Mouse (Mus musculus) left cerebral cortex, adult 2 months (tissue): Measurements from ENCODE around the gene Bloc1s5. TPM values are rescaled to one million over a fixed set of nuclear protein-coding genes. Genes with fewer than 3 reads are reported as not detected.

ENCODE experiments used
- DNase-seq, 2 experiments: peaks; one replicate each; pipeline ENCODE4 v3.0.0; 2021 to 2022; ENCODE audit warnings: low spot score in 2 of 2, mixed read lengths in 1 of 2; ENCODE audit errors: extremely low spot score in 1 of 2
- H3K27ac ChIP-seq: fragments of 200-600 bp; 2 replicates; pipeline ENCODE4 v1.8.1; 2022
- H3K4me3 ChIP-seq: fragments of 200-600 bp; 2 replicates; pipeline ENCODE4 v1.8.1; 2022
- CTCF ChIP-seq: fragments of 200-600 bp; IDR thresholded peaks from 2 replicates; pipeline ENCODE4 v1.8.1; 2022; ENCODE audit warnings: antibody characterized with exemption, mild to moderate bottlenecking, moderate library complexity
- intact Hi-C: fragments of 180-260 bp; cut with DNase I; formaldehyde crosslinking; loops from one replicate; pipeline ENCODE4 v1.15.1; 2025
- total RNA-seq, 2 experiments: library from RNA; stranded (reverse); gene quantifications; 2 replicates each; pipeline ENCODE4 v1.2.3; 2021

Bloc1s5 gene
- total RNA-seq, 2 experiments from 2014 or later = 9.6 to 9.8 TPM

DNA sequence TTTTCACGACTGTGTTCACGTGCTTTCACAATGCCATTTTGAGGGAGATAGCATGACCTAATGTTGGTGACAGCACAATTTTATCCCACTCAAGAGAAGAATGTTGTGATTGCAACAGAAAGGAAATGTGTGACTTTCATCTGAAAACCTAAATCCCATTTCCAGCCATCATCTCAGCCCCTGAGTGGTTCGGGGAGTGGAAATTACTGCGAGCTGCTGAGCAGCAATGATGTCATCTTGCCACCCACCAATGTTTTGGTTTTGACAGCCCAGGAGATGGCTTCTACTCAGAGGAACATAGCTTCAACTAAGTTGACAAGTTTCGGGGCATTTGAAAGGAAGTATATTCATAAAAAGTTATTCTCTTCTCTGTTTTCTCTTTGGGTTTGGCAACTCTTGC, 87.2 kb downstream of the Bloc1s5 start:
- TF ChIP-seq CTCF = no peak
- intact Hi-C loops = no loop called here
- Histone ChIP-seq H3K4me3 (no peak overlapping the region), H3K27ac (no peak overlapping the region)
- DNase-seq = no peak

DNA sequence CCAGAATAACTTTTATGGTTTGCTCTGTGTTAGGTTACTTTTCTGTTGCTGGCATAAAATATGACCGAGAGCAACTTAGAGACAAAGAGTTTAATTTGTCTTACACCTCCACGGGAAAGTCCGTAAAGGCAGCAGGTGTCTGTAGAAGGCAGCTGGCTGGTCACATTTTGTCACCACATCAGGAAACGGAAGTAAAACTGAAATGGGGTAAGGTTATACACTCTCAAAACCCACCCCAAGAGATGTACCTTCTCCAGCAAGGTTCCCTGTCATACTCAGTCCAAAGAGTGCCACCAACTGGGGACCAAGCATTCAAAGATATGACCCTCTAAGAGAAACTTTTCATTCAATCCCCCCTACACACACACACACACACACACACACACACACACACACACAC, 88.2 kb downstream of the Bloc1s5 start:
- TF ChIP-seq CTCF = no peak
- DNase-seq = no peak
- intact Hi-C loops = no loop called here
- H3K4me3 ChIP-seq = no peak overlapping the region
- no peak overlapping the region for H3K27ac ChIP-seq

DNA sequence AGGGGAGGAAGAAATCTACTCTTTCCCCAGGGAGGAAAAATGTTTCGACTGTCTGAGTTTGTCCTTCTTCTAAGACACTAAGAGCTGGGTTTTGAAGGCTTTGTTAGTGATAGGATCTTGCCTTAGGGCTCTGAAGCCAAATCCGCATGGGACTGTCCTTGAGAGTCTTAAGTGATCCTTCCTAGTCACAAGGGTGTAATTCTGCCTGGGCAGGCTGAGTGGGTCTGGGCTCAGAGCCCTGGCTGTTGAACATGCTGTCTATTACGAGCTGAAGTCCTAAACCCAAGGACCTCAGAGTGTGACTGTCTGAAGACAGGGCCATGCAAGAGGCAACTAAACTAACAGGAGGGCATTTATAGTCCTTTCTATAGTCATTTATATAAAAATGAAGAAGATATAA, 89.4 kb downstream of the Bloc1s5 start:
- H3K4me3 ChIP-seq = no peak overlapping the region
- intact Hi-C loops = no loop called here
- no peak for TF ChIP-seq CTCF
- no peak overlapping the region for H3K27ac ChIP-seq
- DNase-seq = no peak

DNA sequence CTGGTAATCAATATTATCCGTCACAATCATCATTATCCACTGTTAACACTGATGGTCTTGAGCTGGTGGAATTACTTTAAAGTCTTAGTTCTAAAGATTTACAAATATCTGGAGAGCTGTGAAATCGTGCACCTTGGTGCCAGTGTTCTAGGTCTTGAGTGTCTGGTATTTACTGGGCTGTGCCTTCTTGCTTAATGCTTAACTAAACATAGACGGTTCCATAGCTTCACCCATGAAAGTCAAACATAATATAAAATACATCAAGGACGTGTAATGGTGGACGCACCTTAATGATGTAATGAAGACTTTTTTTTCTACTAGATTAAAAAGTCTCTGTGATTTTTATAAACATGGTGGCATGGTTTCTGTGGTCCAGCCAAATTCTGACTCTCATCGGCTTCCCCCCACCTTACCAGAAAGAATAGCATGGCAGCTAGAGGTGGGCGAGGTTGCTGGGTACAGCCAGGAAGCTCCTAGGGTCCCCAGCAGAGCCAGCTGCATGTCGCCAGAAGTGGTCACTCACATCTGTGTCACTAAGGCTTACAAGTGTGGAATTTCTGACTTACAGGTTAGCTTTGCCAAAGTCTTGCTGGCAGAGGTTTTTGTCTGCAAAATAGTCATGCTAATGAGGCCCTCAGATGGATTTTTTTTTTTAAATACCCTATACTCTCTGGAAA, 90.0 kb downstream of the Bloc1s5 start:
- no peak overlapping the region for H3K4me3 ChIP-seq
- DNase-seq = no peak
- TF ChIP-seq CTCF = no peak
- intact Hi-C loops = no loop called here
- no peak overlapping the region for H3K27ac ChIP-seq

DNA sequence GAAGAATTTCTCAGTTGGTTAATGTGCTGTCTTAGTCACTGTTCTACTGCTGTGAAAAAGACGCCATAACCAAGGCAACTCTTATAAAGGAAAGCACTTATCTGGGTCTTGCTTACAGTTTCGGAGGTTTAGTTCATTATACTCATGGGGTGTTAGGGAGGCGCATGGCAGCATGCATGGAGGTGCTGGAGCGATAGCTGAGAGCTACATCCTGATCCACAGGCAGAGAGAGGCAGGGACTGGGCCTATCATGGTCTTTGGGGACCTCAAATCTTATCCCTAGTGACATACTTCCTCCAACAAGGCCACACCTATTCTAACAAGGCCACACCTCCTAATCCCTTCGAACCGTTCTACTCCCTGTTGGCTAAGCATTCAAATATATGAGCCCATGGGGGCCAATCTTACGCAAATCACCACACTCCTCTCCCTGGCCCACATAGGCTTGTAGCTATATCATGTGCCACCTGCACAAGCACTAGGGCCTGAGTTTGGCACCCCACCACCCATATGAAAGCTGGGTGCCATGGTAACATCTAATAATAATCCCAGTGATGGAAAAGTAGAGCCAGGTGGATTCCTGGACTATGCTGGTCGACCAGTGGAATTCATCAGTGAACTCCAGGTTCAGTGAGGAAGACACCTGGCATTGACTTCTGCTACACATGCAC, 91.3 kb downstream of the Bloc1s5 start:
- Histone ChIP-seq H3K27ac (no peak overlapping the region), H3K4me3 (no peak overlapping the region)
- DNase-seq = no peak
- no peak for TF ChIP-seq CTCF
- intact Hi-C loops = no loop called here

Other genes with a start within 250 kb of the Bloc1s5 start
- gene Txndc5, start 106.3 kb downstream of the Bloc1s5 start, total RNA-seq = 10 to 100 TPM; 47.0 to 47.4 TPM
- gene Eef1e1, start 23.9 kb upstream of the Bloc1s5 start, total RNA-seq = 10 to 100 TPM; 25.0 to 30.6 TPM